Mouse (Mus musculus) kidney, postnatal 0 days (tissue): Measurements from ENCODE around the gene Tmem246. TPM values are rescaled to one million over a fixed set of nuclear protein-coding genes. Genes with fewer than 3 reads are reported as not detected.
"Not testable (repeated sequence)": the region's sequence is repeated elsewhere in the genome, so short reads cannot be mapped to it uniquely, and the experiment has no call there.

ENCODE experiments used
- ATAC-seq: fragments of 200-750 bp; cut with Nextera tagmentation; replicated peaks from 2 replicates; pipeline ENCODE4 v1.8.0; 2017; ENCODE audit warnings: low read depth, moderate number of reproducible peaks, moderate TSS enrichment, moderate library complexity; ENCODE audit not compliant: low FRiP score
- DNase-seq: peaks from one replicate; pipeline ENCODE4 v3.0.0-alpha.2; 2016; ENCODE audit warnings: low spot score
- H3K27ac ChIP-seq: fragments of 300-500 bp; sonication (generic); 2 replicates; pipeline ENCODE4 v1.5.1; 2014; ENCODE audit warnings: mild to moderate bottlenecking
- H3K27me3 ChIP-seq: fragments of 300-500 bp; sonication (generic); 2 replicates; pipeline ENCODE4 v1.6.1; 2014; ENCODE audit warnings: low read length, mixed read lengths; ENCODE audit not compliant: insufficient read depth
- H3K36me3 ChIP-seq: fragments of 300-500 bp; sonication (generic); 2 replicates; pipeline ENCODE4 v1.6.1; 2014; ENCODE audit warnings: low read length, mixed read lengths; ENCODE audit not compliant: insufficient read depth
- H3K4me1 ChIP-seq: fragments of 300-500 bp; sonication (generic); replicated peaks from 2 replicates; pipeline ENCODE4 v1.6.1; 2014; ENCODE audit warnings: antibody characterized with exemption, low read length, mixed read lengths; ENCODE audit not compliant: insufficient read depth
- H3K4me2 ChIP-seq: fragments of 300-500 bp; sonication (generic); 2 replicates; pipeline ENCODE4 v1.6.1; 2014; ENCODE audit warnings: mild to moderate bottlenecking, low read length, moderate library complexity, mixed read lengths
- H3K4me3 ChIP-seq: fragments of 300-500 bp; sonication (generic); replicated peaks from 2 replicates; pipeline ENCODE4 v1.5.1; 2014; ENCODE audit warnings: low read depth, low read length
- H3K9ac ChIP-seq: fragments of 300-500 bp; sonication (generic); 2 replicates; pipeline ENCODE4 v1.6.1; 2014; ENCODE audit warnings: low read depth, low read length
- H3K9me3 ChIP-seq: fragments of 300-500 bp; sonication (generic); replicated peaks from 2 replicates; pipeline ENCODE4 v1.6.1; 2016; ENCODE audit warnings: low read length, inconsistent platforms, mixed read lengths
- CTCF ChIP-seq: IDR thresholded peaks from 2 replicates; pipeline ENCODE4 v1.5.1; 2016; ENCODE audit warnings: antibody characterized with exemption, low read depth, mild to moderate bottlenecking, moderate library complexity
- WGBS: fragments of 180-500 bp; shearing (Covaris S2); extraction: QIAGEN DNeasy Blood & Tissue Kit; methylation state at CpG from one replicate; pipeline ENCODE4 v1.1.7; 2014; 5-methylcytosine and 5-hydroxymethylcytosine counted together
- polyA plus RNA-seq: library from polyadenylated mRNA; unstranded; fragments of >200 nt; fragmentation: Nextera tagmentation; extraction: Ambion mirVana; gene quantifications from 2 replicates; pipeline ENCODE4 v1.2.1, GENCODE M21; 2015

Tmem246 gene
- polyA plus RNA-seq, 1 experiment from 2014 or later = 30.1 TPM

DNA sequence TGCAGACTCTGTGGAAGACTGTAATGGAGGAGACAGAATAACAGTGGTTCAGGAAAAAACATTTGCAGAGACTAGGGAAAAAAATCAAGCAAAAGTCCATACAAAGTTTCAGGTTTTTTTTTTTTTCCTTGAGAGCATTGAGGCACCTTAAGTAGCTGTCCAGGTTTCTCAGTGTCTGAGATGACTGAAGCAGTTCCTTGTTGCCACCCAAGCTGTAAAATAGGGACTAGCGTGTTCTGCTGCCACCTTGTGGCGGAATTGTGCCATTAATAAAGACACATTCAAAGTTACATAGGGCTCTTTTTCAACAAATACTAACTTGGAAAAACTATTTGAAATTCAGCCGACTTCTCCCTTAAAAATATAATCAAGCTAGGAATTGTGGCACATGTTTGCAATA is 29.3 kb upstream of the Tmem246 start:
- Histone ChIP-seq H3K9me3 (no peaks in the 10 kb centered on the region), H3K4me2 (no peak overlapping the region), H3K4me1 (no peaks in the 10 kb centered on the region), H3K4me3 (no peak overlapping the region), H3K27ac (no peak overlapping the region), H3K9ac (no peak overlapping the region), H3K27me3 (no peaks in the 10 kb centered on the region), H3K36me3 (no peaks in the 10 kb centered on the region)
- DNase-seq (peak; percentile 88), ATAC-seq (no peak)
- WGBS = 1% methylated on average over 3 of the region's 3 CpGs
- TF ChIP-seq CTCF = peak; percentile 91

DNA sequence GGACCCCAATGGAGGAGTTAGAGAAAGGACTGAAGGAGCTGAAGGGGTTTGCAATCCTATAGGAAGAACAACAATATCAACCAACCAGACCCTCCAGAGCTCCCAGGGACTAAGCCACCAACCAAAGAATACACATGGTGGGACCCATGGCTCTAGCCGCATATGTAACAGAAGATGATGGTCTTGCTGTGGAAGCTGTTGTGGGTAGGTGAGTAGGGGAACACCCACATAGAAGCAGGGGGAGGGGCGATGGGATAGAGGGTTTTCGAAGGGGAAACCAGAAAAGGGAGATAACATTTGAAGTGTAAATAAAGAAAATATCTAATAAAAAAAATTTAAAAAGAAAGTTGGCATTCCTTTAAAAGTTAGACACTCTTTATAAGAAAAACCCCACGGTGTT is 27.3 kb upstream of the Tmem246 start:
- ATAC-seq, H3K4me3 ChIP-seq, H3K36me3 ChIP-seq, H3K4me1 ChIP-seq, H3K9me3 ChIP-seq, DNase-seq, H3K9ac ChIP-seq, H3K27me3 ChIP-seq, H3K27ac ChIP-seq, H3K4me2 ChIP-seq: not testable (repeated sequence)
- WGBS = 86% methylated on average over 4 of the region's 4 CpGs

DNA sequence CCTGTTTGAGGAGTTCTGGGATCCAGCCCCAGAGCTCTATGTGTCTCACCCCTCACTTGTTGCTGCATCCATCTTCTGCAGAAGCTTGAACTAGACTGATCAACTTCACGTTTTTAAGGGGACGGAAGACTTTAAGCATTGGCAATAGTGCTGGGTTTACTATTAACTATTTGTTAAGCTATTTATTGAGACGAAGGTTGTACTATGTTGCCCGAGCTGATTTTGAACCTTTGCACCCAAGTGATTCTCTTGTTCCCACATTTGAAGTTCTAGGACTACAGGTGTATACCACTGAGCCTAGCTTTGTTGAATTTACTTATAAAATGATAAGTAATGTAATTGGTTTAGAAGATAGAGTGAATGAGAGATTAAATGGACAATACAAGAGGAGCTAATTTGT is 26.2 kb upstream of the Tmem246 start:
- 73% methylated on average over 4 of the region's 4 CpGs for WGBS
- H3K4me2 ChIP-seq = no peak overlapping the region
- H3K36me3 ChIP-seq = no peaks in the 10 kb centered on the region
- H3K9ac ChIP-seq = no peak overlapping the region
- DNase-seq (no peak), ATAC-seq (no peak)
- H3K9me3 ChIP-seq = no peaks in the 10 kb centered on the region
- H3K4me3 ChIP-seq = no peak overlapping the region
- TF ChIP-seq CTCF = no peak
- no peaks in the 10 kb centered on the region for H3K27me3 ChIP-seq
- H3K27ac ChIP-seq = no peak overlapping the region
- no peaks in the 10 kb centered on the region for H3K4me1 ChIP-seq

DNA sequence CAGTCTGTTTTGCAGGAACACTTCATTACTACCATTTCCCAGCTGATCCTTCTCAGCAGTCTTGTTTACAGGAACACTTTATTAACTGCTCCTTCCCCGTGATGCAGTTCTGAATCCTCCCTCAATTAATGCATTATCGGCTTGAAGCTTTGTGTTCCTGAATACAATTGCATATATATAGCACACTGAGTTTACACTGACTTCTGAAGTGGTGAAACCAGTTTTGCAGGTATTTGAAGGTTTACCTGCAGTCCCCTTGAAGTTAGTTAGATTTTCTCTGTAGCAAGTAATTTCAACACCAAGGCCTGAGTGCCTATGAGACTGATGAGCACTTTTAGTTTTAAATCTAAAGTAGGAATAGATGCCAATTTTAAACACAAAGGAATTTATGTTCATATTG is 24.6 kb upstream of the Tmem246 start:
- no peak for ATAC-seq
- peak; percentile 8 for DNase-seq

DNA sequence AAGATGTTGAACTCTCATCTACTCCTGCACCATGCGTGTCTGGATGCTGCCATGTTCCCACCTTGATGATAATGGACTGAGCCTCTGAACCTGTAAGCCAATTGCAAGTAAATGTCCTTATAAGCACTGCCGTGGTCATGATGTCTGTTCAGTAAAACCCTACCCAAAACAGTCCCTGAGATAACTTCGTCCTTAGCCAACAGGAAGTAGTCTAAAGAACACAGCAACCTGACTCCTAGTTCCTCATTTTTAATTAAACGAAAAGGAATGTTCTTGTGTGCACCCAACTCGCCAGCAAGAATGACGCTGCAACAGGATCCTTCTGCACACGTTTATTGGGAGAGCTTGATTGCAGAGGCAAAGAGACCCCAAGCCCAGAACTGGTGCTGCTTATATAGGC is 22.2 kb upstream of the Tmem246 start:
- H3K27me3 ChIP-seq, H3K4me3 ChIP-seq, H3K9ac ChIP-seq, H3K36me3 ChIP-seq, H3K4me2 ChIP-seq, H3K9me3 ChIP-seq, DNase-seq, ATAC-seq, H3K4me1 ChIP-seq, H3K27ac ChIP-seq: not testable (repeated sequence)
- WGBS = 86% methylated on average over 7 of the region's 7 CpGs

More for the DNA sequence above, 24.6 kb upstream of the Tmem246 start:
- H3K9ac ChIP-seq = no peak overlapping the region
- no peak for TF ChIP-seq CTCF
- no peaks in the 10 kb centered on the region for H3K27me3 ChIP-seq
- H3K4me2 ChIP-seq = no peak overlapping the region
- no peak overlapping the region for H3K4me3 ChIP-seq
- no peaks in the 10 kb centered on the region for H3K36me3 ChIP-seq
- H3K9me3 ChIP-seq = no peaks in the 10 kb centered on the region
- H3K27ac ChIP-seq = no peak overlapping the region
- no peaks in the 10 kb centered on the region for H3K4me1 ChIP-seq
- WGBS = 62% methylated on average over 2 of the region's 2 CpGs

DNA sequence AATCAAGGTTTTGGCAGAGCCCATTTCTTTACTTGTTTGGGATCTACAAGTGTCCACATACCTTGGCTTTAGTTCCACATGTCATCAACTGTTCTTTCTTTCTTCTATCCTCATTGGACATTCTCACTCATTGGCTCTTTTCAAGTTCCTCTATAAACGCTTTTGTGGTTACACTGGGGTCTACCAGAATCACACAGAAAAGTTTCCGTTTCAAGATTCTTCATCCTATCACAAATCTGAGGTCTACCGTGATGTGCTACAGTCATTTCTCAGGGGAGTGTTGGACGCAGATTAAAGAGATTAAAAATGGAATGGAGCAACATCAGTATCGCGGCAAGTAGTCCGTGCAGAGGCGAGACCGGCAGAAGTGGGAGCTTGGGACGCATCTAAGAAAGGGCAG is 19.2 kb upstream of the Tmem246 start:
- Histone ChIP-seq H3K4me2 (no peak overlapping the region), H3K27me3 (no peaks in the 10 kb centered on the region), H3K4me3 (no peak overlapping the region), H3K9ac (no peak overlapping the region), H3K27ac (no peak overlapping the region), H3K4me1 (no peaks in the 10 kb centered on the region), H3K9me3 (no peaks in the 10 kb centered on the region), H3K36me3 (no peaks in the 10 kb centered on the region)
- 93% methylated on average over 10 of the region's 10 CpGs for WGBS
- no peak for DNase-seq
- no peak for ATAC-seq
- no peak for TF ChIP-seq CTCF

DNA sequence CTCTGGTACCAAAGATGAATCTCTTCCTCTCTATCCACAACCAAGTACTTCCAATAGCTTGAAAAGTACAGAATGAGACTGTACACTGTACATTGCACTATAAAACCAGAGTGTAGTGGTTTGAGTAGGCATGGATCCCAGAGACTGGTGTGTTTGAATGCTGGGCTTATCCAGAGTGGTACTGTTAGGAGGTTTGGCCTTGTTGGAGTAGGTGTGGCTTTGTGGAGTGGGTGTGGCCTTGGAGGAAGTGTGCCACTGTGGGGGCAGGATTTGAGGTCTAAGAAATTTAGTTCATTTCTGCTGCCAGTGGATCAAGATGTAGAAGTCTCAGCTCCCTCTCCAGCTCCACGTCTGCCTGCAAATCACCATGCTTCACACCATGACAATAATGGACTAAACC is 7.8 kb upstream of the Tmem246 start:
- Histone ChIP-seq H3K4me1 (no peaks in the 10 kb centered on the region), H3K36me3 (no peaks in the 10 kb centered on the region), H3K4me3 (no peak overlapping the region), H3K9me3 (no peaks in the 10 kb centered on the region), H3K27me3 (no peaks in the 10 kb centered on the region), H3K9ac (no peak overlapping the region), H3K27ac (no peak overlapping the region), H3K4me2 (no peak overlapping the region)
- WGBS = 88% methylated on average over 1 of the region's 1 CpGs
- no peak for ATAC-seq
- TF ChIP-seq CTCF = no peak
- DNase-seq = no peak
